8 mouse cellular contexts compared by ENCODE assay signal in the genomic region with DNA sequence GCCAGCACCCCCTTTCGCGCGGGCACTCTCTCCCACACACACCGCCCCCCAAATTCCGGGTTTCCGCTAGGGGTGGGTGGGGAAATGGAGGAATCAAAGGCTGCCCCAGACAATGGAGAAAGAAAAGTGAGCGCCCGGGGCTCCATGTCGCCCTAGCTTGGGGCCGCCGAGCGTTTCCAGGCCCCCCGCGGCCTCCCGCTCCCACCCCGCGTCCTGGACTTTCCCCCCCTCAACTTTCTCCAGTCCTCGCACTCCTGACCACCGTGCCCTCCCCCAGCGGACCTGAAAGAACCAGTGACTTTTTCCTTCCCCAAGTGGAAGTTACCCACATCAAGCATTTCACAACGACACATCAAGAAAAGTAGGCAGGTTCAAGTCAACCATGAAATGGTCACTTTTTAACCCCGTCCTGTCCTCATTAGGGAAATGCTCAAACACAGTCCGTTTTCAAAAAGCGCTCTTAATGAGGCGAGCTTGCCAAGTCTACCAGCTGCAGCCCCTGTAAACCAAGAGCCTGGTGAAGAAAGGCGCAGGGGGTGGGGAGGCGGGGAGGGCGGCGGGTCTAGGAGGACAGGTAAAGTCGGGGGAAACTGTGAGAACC.
A peak's percentile ranks its signal among the peaks of the same experiment; 100 is the strongest.
DNase-seq lines count a peak whose midpoint lies in the region; ATAC-seq and TF ChIP-seq lines count a peak whose summit lies in the region.

No protein-coding gene starts in this region.

- peak; percentile 61 for ATAC-seq in forebrain, postnatal 0 days
- peak; percentile 63 for ATAC-seq in lung, embryonic 14.5 days (ENCODE audit: insufficient read depth)

- no peaks in the 10 kb centered on the region for H3K9me3 ChIP-seq in forebrain, postnatal 0 days (ENCODE audit: low read length)
- no peaks in the 10 kb centered on the region for H3K9me3 ChIP-seq in lung, embryonic 14.5 days (ENCODE audit: low read depth, low read length)

- intact Hi-C loops in left cerebral cortex, adult 2 months (cut with DNase I): loop anchor here (5.0 to 10.0 kb wide), 2 partner anchors 205 to 762 kb away; no protein-coding TSS in a partner anchor

- 2% methylated on average over 30 of the region's 30 CpGs for WGBS in forebrain, postnatal 0 days
- 1% methylated on average over 27 of the region's 30 CpGs for WGBS in lung, embryonic 14.5 days
- WGBS in small intestine, adult 2 months: 3% methylated on average over 30 of the region's 30 CpGs

- H3K9ac ChIP-seq in forebrain, postnatal 0 days: peak overlapping the region; percentile 92
- peak overlapping the region; percentile 100 for H3K9ac ChIP-seq in lung, embryonic 14.5 days

- no peak for TF ChIP-seq POLR2A in small intestine, adult 2 months (IDR thresholded peaks at IDR 0.05; ENCODE audit: low read depth, low read length)

- TF ChIP-seq CTCF in left cerebral cortex, adult 2 months (IDR thresholded peaks at IDR 0.05): no peak
- no peak for TF ChIP-seq CTCF in forebrain, postnatal 0 days (IDR thresholded peaks at IDR 0.05; ENCODE audit: low read depth)
- TF ChIP-seq CTCF in lung, embryonic 14.5 days (IDR thresholded peaks at IDR 0.05; ENCODE audit: low read depth): no peak
- no peak for TF ChIP-seq CTCF in small intestine, adult 2 months (IDR thresholded peaks at IDR 0.05; ENCODE audit: extremely low read depth, insufficient read length, insufficient replicate concordance, low read depth, low read length)

- H3K4me3 ChIP-seq in left cerebral cortex, adult 2 months: peak overlapping the region; percentile 93
- peak overlapping the region; percentile 79 for H3K4me3 ChIP-seq in forebrain, postnatal 0 days (ENCODE audit: low read depth, low read length)
- peak overlapping the region; percentile 100 for H3K4me3 ChIP-seq in lung, embryonic 14.5 days (ENCODE audit: low read depth, low read length)
- peak overlapping the region; percentile 95 for H3K4me3 ChIP-seq in small intestine, adult 2 months (ENCODE audit: low read depth, low read length)

- no peak for DNase-seq in left cerebral cortex, adult 2 months (ENCODE audit: extremely low spot score in 1 of 2, low spot score in 2 of 2)
- no peak for DNase-seq in left cerebral cortex, adult 9 months (ENCODE audit: low spot score in 2 of 2)
- peak; percentile 80 for DNase-seq in adrenal gland, postnatal 14 days
- peak; percentile 81 for DNase-seq in forebrain, postnatal 0 days
- DNase-seq in kidney, adult 8-10 months: peak; percentile 82 to 91
- DNase-seq in lung, embryonic 14.5 days: peak; percentile 91
- DNase-seq in ovary, postnatal 14 days (ENCODE audit: low spot score): no peak

- H3K27me3 ChIP-seq in forebrain, postnatal 0 days (ENCODE audit: insufficient read depth, low read length): no peaks in the 10 kb centered on the region
- H3K27me3 ChIP-seq in lung, embryonic 14.5 days (ENCODE audit: insufficient read depth, low read length): no peaks in the 10 kb centered on the region
- H3K27me3 ChIP-seq in small intestine, adult 2 months (ENCODE audit: control insufficient read depth, insufficient read depth, low read length): no peaks in the 10 kb centered on the region

- peak overlapping the region; percentile 92 for H3K4me2 ChIP-seq in forebrain, postnatal 0 days (ENCODE audit: low read depth)
- H3K4me2 ChIP-seq in lung, embryonic 14.5 days: peak overlapping the region; percentile 95

- H3K36me3 ChIP-seq in forebrain, postnatal 0 days (ENCODE audit: insufficient read depth): no peaks in the 10 kb centered on the region
- H3K36me3 ChIP-seq in lung, embryonic 14.5 days (ENCODE audit: insufficient read depth): no peaks in the 10 kb centered on the region
- H3K36me3 ChIP-seq in small intestine, adult 2 months (ENCODE audit: control insufficient read depth, insufficient read depth, low read length): no peaks in the 10 kb centered on the region

- peak overlapping the region; percentile 84 for H3K27ac ChIP-seq in left cerebral cortex, adult 2 months
- peak overlapping the region; percentile 100 for H3K27ac ChIP-seq in forebrain, postnatal 0 days (ENCODE audit: low read depth, low read length)
- peak overlapping the region; percentile 100 for H3K27ac ChIP-seq in lung, embryonic 14.5 days (ENCODE audit: low read depth)
- peak overlapping the region; percentile 89 for H3K27ac ChIP-seq in small intestine, adult 2 months (ENCODE audit: insufficient read depth, low read depth, low read length)

- 0 out of 2 replicates have a peak, but pooled peaks cover 2% of the 10 kb centered on the region for H3K4me1 ChIP-seq in forebrain, postnatal 0 days (ENCODE audit: insufficient read depth)
- H3K4me1 ChIP-seq in lung, embryonic 14.5 days (ENCODE audit: insufficient read depth): 0 out of 2 replicates have a peak, but pooled peaks cover 15% of the 10 kb centered on the region
- peaks cover 9% of the 10 kb centered on the region for H3K4me1 ChIP-seq in small intestine, adult 2 months (ENCODE audit: control insufficient read depth, insufficient read depth, insufficient read length, low read length)

Comparison
In these comparisons a context has a peak if more than half of its experiments do, and no peak if none do; other contexts are left out.
1. DNase-seq: peak in adrenal gland, postnatal 14 days (single experiment), forebrain, postnatal 0 days (single experiment), kidney, adult 8-10 months (2 of 2) and lung, embryonic 14.5 days (single experiment); none in left cerebral cortex, adult 2 months (0 of 2), left cerebral cortex, adult 9 months (0 of 2) and ovary, postnatal 14 days (single experiment).
2. Peak in every context shown above with its lines, with median percentiles within 50 percentile points of each other: H3K27ac ChIP-seq and H3K4me3 ChIP-seq.